Mouse (Mus musculus) gastrocnemius, adult 2 months (tissue): ENCODE results near the gene Gpr174. TPM values are rescaled to one million over a fixed set of nuclear protein-coding genes. Genes with fewer than 3 reads are reported as not detected.
"Not testable (repeated sequence)": the region's sequence is repeated elsewhere in the genome, so short reads cannot be mapped to it uniquely, and the experiment has no call there.

Experiments used
- DNase-seq: peaks from one replicate; pipeline ENCODE4 v3.0.0; 2022
- H3K27ac ChIP-seq: fragments of 200-600 bp; 2 replicates; pipeline ENCODE4 v1.8.1; 2022; ENCODE audit warnings: mild to moderate bottlenecking
- H3K4me3 ChIP-seq: fragments of 200-600 bp; 2 replicates; pipeline ENCODE4 v1.8.1; 2022; ENCODE audit warnings: mild to moderate bottlenecking, moderate library complexity
- CTCF ChIP-seq: fragments of 200-600 bp; IDR thresholded peaks from 2 replicates; pipeline ENCODE4 v1.8.1; 2022; ENCODE audit warnings: antibody characterized with exemption, mild to moderate bottlenecking, moderate library complexity
- intact Hi-C: fragments of 180-260 bp; cut with DNase I; formaldehyde crosslinking; loops from one replicate; pipeline ENCODE4 v1.15.1; 2025
- long read RNA-seq, 2 experiments: library from polyadenylated mRNA; stranded (forward); transcript quantifications; one replicate each; pipeline ENCODE4 v2.0.0; 2021
- total RNA-seq, 2 experiments: library from RNA; stranded (reverse); gene quantifications; 2 replicates each; pipeline ENCODE4 v1.2.3; 2021

Gene Gpr174
- not detected for total RNA-seq
- long read RNA-seq, experiment 1, result 0 reads
- long read RNA-seq, experiment 2, result 0 reads

DNA sequence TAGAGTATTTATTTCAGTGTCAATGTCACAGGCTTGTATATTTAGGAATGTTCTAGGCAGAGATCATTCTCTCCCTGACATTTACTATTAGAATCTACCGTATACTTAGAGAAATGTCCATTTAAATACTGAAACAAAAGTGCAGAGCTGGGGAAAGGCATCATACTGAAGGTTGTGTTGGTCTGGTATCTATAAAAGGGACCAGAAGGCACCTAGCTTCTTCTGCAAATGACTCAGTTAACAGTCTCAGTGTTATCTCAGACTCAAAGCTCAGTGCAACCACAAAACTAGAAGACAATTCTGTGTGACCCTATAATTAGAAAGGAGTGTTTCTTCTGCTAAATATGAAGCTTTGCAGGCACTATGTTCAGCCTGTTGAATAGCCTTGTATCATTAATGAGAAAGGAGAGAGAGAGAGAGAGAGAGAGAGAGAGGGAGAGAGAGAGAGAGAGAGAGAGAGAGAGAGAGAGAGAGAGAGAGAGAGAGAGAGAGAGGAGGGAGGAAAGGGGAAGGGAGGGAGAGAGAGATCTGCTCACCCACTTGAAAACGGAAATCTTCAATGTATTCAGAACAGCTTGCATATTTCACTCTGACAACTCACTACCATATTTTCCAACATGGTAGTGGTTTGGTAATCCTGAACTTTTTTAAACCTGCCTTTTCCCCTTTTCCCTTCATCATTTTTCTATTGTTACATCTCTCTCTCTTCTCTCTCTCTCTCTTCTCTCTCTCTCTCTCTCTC lies at the start of gene Gpr174:
TSS of gene Gpr174 (plus strand) at position 393 of the 742 bp plus-strand sequence.
- no peak for TF ChIP-seq CTCF
- Histone ChIP-seq H3K27ac (no peak within 1 kb of the TSS), H3K4me3 (no peak within 1 kb of the TSS)
- DNase-seq, result no peak
- intact Hi-C loops, result no loop called here

DNA sequence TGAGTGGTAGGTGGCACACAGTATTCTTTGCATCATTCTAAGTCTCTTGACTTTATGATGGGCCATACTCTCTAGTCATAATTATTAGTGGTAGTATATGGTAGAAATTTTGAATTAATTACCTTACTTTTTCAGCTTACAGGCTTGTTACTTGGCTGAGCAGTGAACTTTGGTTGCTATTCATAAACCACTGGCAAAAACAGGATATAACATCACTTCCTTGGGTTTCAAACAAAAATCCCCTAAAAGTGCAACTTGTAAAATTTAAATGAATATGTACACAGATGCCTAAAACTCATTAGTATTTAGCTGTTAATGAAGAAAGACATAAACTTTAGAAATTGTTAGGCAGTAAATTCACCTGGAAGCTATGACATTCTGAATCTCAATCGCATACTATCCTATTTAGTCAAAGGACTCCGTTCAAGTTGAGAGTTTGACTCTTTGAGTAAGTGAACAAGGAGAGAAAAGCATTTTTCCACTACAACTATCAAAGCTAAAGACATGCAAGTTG lies 38.0 kb upstream of the Gpr174 start:
- no peak for DNase-seq
- H3K4me3 ChIP-seq, result no peak overlapping the region
- TF ChIP-seq CTCF, result no peak
- intact Hi-C loops, result no loop called here
- no peak overlapping the region for H3K27ac ChIP-seq

DNA sequence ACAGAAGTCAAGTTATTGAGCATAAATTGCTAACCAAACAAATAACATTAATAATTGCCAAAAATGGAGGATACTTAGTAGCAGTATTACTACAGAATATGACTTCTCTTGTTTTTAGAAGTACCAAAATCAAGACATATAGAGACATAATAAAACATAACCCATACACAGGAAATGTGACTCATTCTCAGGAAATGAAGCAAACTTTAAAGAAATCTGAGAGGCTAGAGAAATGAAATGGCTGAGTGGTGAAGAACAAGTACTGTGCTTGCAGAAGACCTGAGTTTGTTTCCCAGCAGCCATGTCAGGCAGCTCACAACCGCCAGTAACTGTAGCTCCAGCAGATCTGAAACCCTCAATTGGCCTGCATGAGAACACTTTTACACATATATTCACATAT lies 30.8 kb upstream of the Gpr174 start:
- intact Hi-C loops, result no loop called here
- H3K4me3 ChIP-seq, result no peak overlapping the region
- DNase-seq, result no peak
- H3K27ac ChIP-seq, result no peak overlapping the region
- TF ChIP-seq CTCF, result no peak

DNA sequence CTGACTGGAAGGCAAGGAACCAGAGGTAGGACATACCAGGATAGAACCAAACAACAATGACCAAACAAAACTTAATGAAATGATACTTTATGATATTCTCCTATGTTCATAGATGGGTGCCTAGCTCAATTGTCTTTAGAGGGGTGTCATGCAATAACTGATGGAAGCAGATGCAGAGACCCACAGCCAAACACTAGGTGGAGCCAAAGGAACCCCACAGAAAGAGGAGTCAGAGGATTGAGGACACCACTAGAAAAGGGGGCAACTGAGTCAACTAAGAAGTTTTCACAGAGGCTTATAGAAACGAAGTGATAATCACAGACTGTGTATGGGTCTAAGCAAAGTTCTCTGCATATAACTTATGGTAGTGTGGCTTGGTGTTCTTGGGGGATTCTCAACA lies 24.5 kb upstream of the Gpr174 start:
- TF ChIP-seq CTCF, result peak; percentile 34
- no peak overlapping the region for H3K27ac ChIP-seq
- intact Hi-C loops, result no loop called here
- H3K4me3 ChIP-seq, result no peak overlapping the region
- no peak for DNase-seq

DNA sequence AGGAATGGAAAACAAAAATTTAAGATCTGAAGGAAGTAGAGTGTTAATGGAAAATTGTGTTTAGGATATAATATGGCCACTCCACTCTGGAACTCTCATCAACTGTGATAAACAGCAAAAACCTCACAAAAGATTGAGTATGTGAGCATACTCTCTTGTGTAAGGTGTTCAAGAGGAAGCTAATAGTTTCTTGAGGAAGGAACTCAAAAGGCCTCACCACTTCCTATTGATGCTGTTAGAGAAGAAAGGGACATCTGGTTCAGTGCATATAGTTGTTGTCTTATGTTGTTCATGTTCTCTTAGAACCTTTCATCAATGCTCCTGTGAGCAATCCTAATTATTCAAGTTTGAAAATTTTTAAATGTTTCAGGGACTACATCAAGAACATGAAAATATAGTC lies 21.0 kb upstream of the Gpr174 start:
- intact Hi-C loops, result no loop called here

DNA sequence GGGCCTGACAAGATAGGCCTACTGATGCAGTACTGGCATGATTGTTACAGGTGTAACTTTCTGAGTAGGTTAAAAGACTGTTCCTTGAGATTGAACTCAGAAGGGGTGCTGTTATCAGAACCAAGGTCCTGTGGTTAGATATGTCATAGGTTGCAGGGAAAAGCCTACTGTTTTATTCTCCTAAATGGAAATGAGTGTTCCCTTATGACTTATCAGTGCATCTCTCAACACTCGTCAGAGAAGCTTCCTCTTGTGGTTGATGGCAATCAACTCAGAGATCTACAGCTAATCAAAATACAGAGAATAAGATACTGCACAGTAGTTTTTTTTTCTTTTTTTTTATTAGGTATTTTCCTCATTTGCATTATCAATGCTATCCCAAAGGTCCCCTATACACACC lies 19.2 kb upstream of the Gpr174 start:
- no peak for DNase-seq
- intact Hi-C loops, result no loop called here
- TF ChIP-seq CTCF, result no peak
- Histone ChIP-seq H3K27ac (no peak overlapping the region), H3K4me3 (no peak overlapping the region)

More for the DNA sequence above, 21.0 kb upstream of the Gpr174 start:
- Histone ChIP-seq H3K4me3 (no peak overlapping the region), H3K27ac (no peak overlapping the region)
- no peak for DNase-seq
- no peak for TF ChIP-seq CTCF

DNA sequence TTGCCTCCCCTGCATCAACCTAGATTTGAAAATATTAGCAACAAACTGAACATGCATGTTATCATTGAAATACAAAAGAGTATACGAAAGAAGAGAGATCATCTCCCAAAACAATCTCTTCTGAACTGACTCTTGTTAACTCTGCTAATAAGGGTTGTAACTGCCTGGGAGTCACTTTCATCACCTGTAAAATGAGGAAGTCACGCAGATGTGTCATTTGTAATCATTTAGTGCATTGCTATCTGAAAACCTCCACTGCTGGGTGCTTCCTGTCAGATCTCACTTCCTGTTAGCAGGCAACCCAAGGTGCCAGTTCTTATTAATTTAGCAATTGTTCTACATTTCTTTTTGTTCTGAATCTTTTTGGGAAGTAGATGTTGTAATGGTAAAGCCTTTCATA lies 5.3 kb upstream of the Gpr174 start:
- intact Hi-C loops, result no loop called here
- Histone ChIP-seq H3K27ac (no peak overlapping the region), H3K4me3 (no peak overlapping the region)
- TF ChIP-seq CTCF, result no peak
- no peak for DNase-seq

DNA sequence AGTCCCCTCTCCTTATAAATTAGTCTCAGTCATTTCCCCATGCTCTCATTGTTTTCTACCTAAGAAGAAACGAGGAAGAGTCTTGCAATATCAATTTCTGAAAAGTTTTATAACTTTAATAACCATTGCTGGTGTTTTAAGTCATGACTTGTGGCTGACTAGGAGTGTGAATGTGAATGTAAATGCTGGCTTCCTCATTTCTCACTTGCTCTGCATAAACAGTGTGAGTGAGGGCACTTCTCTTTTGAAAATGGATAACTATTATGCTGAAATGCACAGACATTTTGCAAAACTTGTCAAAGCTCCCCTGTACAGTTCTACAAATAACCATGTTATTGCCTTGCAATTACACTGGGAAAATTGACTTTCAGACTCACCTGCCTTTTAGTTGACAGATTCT lies 8.9 kb downstream of the Gpr174 start:
- DNase-seq, result no peak
- no peak for TF ChIP-seq CTCF
- Histone ChIP-seq H3K27ac (no peak overlapping the region), H3K4me3 (no peak overlapping the region)
- intact Hi-C loops, result no loop called here

DNA sequence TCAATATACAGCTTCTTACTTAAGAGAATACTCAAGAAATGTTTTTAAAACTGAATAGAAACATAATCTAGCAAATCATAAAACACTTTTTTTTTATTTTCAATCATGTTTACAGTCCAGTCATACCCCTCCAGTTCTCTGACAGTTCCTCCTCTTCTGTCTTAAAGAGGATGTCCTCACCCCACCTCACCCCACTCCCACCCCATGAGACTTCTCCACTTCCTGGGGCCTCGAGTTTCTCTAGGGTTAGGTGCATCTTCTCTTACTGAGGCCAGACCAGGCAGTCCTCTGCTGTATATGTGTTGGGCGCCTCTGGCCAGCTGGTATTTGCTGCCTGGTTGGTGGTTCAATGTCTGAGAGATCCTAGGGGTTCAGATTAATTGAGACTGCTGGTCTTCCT lies 21.9 kb downstream of the Gpr174 start:
- no peak overlapping the region for H3K4me3 ChIP-seq
- H3K27ac ChIP-seq, result no peak overlapping the region
- intact Hi-C loops, result no loop called here
- DNase-seq, result no peak
- no peak for TF ChIP-seq CTCF

DNA sequence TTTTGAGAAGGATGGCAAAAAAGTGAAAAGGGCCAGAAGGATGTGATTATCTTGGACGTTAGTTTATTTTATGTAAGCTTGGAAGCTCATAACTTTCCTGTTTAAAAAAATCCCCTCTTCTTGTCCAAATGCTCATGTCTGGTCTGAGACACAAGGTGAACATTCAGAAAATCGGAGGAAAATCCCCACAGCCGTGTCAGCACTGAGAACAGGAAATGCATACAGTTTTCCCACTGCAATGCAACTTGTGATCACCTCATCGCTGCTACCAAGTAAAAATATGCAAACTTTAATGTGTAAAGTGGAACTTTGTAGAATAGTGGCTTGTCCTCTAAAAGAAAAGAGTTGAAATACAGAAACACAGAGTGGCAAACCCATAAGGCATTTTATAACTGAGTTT lies 28.5 kb downstream of the Gpr174 start:
- no peak for TF ChIP-seq CTCF

DNA sequence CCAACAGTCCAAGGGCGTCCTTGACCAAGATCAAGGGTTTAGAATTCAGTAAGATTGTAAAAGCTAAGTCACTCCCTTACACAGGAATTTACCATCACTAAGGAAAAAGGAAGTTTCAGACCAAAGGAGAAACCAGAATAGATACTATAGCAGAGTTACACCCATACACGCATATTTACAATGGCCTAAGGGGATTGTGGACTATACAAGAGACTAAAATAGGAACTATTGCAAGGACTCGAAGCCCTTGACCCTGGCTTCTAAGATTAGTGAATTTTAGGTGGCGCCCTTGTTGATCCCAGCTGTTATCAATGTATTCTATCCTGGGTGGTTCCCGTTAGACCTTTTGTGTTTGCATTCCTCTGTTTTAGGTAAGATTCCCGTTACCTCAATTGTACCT lies 42.2 kb downstream of the Gpr174 start:
- H3K27ac ChIP-seq, intact Hi-C loops, H3K4me3 ChIP-seq, DNase-seq: not testable (repeated sequence)

More for the DNA sequence above, 28.5 kb downstream of the Gpr174 start:
- intact Hi-C loops, result no loop called here
- Histone ChIP-seq H3K27ac (no peak overlapping the region), H3K4me3 (no peak overlapping the region)
- DNase-seq, result no peak

DNA sequence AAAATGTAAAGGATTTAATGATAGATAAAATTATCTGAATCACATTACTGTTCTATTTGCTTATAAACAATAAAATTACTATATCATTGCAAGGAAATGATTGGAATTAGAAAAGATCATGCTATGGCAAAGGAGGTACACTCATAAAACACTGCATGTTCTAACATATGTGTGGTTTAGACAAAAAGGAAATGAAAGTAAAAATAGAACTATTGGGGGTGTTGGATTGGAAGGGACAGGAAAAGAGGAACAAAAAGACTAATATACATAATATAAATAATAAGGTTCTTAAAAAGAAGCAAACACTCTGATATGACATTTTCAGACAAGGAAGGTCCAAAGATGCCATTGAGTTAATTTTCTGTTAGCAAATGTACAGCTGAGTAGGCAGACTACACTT lies 43.1 kb downstream of the Gpr174 start:
- intact Hi-C loops, result no loop called here
- Histone ChIP-seq H3K27ac (no peak overlapping the region), H3K4me3 (no peak overlapping the region)
- no peak for DNase-seq
- TF ChIP-seq CTCF, result no peak

DNA sequence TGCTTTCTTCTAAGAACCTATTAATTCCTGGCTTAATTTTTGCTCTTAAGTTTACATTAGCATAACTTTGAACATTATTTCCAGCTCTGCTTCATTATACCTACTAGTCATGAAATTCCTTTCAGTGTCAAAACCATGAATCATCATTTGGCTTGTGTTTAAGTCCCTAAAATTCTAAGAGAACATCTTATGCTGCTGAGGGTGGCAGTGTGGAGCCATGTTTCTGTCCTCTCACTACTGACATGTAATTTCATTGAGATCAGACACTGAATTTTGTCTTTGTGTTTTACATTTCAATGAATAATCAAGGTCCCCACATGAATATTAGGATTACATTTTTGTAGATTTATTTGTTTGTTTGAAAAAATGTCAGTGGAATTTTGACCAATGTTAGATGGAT lies 50.8 kb downstream of the Gpr174 start:
- no peak overlapping the region for H3K4me3 ChIP-seq
- no peak for DNase-seq
- TF ChIP-seq CTCF, result peak; percentile 34; the same call in 1 of the 2 replicates
- intact Hi-C loops, result loop anchor here (5.0 kb wide), 1 partner anchor 126 kb away; no protein-coding TSS in a partner anchor
- no peak overlapping the region for H3K27ac ChIP-seq

DNA sequence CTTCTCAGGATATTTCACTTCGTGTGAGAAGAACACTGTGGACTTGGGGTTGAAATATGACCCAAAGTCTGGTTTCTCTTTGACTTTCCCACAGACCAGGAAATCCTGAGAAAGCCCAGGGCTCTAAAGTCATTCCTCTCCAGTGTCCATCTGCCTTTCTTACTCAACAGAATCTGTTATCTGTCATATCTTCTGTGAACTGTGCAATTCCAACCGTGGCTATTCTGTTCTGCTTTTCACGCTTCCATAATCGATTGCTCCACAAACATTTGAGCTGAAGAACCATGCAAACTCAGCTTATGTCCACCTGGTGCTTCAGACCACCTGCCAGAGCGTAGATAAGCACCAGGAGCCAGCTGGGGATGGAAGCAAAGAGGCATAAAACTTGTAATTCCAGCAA lies 56.9 kb downstream of the Gpr174 start:
- intact Hi-C loops, result no loop called here
- TF ChIP-seq CTCF, result no peak
- no peak for DNase-seq

More for the DNA sequence above, 56.9 kb downstream of the Gpr174 start:
- Histone ChIP-seq H3K4me3 (no peak overlapping the region), H3K27ac (no peak overlapping the region)
